Mouse (Mus musculus): Measurements from ENCODE around the gene Olfr155.
A peak's percentile ranks its signal among the peaks of the same experiment; 100 is the strongest.

The Olfr155 gene

DNA sequence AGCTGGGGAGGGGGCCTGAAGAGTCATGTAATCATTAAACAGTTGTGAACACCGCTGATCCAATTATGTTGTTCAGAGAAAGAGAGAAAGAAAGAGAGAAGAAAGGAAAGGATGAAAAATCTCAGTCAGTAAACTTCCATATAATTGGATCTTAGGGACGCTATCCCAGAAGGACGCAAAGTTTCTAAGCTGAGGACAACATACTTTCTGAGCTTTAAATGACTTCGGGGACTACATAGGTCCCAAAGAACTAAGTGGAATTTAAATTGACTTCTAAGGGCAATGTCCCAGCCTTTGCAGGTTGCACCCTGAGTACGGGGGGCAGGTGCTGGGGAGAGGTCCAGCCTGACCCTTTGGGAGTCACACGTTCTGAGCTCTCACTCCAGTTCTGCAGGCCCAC, at the start of gene Olfr155:
Gene Olfr155, plus strand, starts transcription at position 301 of the 400 bp plus-strand sequence.
- no peak for DNase-seq

DNA sequence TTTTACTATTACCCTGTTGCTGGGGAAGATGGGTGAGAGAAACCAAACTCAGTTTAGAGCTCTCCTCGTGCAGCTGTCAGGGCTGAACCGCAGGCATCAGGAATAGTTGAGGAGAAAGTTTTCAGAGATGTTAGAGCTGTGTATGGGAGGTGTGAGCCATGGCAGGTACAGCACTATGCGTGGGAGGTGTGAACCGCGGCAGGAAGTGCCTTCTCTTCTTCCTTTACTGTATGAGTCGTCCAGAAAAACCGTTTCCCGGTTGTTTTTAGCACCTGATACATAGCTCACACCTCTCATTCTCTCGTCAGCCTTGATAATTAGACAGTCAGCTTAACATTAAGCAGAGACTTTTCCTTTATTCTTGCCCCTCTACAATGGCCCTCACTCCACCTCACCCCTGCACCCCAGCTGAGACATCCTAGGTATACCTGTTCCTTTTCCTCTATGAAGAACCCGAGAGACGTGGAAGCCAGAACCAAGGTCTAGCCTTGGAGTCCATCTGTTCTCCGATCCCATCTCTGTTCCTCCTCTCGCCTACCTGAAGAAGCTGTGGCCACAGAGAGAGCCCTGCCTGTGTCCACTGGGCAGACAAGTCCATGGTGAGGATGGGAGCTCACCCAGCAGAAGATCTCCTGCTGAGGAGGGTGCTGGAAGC, 28.3 kb upstream of the Olfr155 start:
- DNase-seq, result no peak

DNA sequence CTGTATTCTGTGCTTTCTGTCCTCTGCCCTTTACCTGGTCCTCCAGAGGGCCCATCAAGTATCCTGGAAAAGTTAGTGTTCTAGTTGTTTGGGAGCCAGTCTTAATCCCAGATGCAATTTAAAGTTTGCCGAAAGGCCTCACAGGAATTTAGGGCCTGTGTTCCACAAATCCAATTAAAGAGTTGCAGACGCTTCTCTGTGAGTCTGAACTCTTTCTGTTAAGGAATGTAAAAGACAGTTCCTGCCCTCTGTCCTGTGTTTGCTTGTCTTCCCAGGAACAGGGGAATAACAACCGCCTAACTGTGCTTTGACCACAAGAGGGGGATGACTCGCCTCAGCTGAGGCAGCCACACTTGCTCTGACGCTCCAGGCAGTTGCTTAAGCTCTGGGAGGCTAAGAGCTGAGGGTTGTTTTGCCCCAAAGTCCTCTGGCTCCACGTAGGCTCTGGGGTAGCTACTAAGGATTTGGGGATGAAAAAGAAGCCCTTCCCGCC, 27.5 kb upstream of the Olfr155 start, which contains the start of gene Olfr156:
Gene Olfr156, minus strand, starts transcription at position 51 of the 493 bp plus-strand sequence.
- no peak for DNase-seq

DNA sequence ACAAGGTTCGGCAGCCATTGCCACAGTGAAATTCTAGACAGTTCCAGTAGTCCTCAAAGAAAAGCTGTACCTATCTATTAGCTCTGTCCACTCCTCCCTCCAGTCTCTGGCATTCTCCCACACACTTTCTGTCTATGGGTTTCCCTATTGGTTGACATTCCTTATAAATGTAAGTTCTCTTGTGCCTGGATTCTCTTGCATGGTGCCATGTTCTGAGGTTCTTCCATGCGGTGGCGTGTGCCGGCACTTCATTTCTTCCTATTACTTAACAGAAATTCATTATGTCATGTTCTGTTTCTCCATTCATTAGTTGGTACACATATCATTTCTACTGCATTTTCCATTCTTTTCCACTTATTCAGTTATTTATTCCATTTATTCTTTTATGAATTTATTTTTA, 22.6 kb upstream of the Olfr155 start:
- DNase-seq, result no peak

DNA sequence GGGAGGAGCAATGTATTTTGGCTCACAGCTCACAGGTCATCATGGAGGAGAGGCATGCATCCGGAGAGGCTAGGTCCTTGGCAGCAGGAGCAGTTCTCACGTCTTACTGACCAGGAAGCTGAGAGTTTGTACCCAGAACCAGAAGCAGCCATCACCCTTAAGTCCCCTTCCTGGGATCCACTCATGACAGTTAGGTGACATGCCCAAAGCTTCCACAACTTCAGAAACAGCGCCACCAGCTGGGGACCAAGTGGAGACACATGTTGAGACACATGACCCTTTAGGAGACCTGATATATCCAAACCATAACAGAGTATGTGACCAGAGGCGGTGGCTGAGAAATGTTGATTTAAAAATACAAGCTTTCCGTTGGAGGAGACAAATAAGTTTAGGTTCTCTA, 19.3 kb upstream of the Olfr155 start:
- no peak for DNase-seq

DNA sequence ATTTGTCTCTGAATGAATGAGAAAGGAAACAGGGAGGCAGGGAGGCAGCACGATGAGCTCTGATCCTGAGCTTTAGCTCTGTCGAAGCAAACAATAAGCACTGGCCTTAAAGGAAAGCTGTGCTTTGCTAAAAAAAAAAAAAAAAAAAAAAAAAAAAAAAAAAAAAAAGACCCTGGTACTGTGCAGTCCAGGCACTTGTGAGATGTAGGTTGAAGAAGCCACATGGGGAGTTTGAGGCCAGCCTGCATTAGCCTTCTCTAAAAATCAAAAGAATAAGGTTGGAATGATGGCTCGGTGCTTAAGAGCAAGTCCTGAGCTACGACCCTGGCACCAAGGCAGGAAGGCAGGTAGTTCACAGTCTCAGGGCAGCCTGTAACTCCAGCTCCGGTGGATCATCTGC, 17.6 kb upstream of the Olfr155 start:
- DNase-seq, result no peak

DNA sequence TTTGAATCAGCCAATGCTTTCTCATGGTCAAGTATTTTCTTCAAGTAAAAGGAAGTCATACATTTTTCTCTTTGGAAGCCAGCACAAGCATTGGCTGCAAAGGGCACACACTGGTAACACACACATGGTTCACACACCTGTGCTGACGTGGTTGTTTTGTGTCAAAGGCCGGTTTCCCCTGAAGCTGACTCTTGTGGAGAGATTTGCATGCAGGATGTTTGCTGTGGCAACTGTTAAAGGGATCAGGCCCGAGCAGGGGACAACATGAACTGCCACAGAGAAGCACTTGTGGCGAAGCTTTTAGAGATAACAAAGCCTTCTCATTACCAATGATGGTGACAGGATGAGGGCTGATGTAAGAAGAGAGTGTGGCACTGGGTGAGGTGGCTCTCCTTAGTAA, 16.6 kb upstream of the Olfr155 start:
- DNase-seq, result no peak

DNA sequence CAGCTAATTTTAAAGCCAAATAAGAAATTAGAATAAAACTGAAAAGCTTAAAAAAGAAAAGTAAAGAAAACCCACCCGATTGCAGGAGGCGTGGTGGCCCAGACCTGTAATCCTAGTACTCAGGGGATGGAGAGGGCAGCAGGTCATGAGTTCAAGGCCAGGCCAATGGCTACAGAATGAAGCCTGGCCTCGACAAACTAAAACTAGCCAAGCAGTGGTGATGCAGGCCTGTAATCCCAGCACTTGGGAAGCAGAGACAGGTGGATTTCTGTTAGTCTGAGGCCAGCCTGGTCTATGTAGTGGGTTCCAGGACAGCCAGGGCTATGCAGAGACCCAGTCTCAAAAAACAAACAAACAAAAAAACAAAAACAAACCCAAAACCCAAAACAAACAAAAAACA, 13.0 kb upstream of the Olfr155 start:
- no peak for DNase-seq

DNA sequence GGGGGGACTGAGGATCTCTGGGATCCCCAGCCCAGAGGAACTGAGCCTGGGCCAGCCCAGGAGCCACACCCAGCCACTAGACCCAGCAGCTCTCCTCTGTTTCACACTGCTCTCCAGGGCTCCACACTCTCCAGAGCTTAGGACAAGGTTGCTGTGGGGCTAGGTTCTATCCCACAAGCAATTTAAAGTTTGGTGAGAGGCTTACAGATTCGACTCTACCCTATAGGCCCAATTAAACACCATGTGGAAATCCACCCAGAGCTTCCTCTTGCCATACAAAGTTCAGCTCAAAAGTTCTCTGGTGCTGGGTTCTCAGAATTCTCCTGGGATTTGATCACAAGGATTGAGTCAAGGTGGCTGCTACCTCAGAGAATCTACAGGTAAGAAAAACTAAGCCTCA, 11.3 kb upstream of the Olfr155 start, which contains the start of gene Olfr157:
Gene Olfr157, minus strand, starts transcription at position 101 of the 400 bp plus-strand sequence.
- no peak for DNase-seq

DNA sequence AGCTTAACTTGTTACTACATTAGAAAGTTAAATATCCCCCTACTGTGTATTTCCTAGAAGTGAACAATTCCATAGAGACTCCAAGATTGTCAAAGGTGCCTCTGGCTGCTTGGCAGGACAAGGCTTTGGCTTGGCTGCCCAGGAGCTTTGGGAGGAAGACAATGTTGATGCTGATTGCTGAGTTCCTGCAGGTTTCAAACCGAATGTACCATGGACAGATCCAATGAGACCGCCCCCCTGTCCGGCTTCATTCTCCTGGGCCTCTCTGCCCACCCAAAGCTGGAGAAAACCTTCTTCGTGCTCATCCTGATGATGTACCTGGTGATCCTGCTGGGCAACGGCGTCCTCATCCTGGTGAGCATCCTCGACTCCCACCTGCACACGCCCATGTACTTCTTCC, 2.7 kb downstream of the Olfr155 start:
- no peak for DNase-seq

DNA sequence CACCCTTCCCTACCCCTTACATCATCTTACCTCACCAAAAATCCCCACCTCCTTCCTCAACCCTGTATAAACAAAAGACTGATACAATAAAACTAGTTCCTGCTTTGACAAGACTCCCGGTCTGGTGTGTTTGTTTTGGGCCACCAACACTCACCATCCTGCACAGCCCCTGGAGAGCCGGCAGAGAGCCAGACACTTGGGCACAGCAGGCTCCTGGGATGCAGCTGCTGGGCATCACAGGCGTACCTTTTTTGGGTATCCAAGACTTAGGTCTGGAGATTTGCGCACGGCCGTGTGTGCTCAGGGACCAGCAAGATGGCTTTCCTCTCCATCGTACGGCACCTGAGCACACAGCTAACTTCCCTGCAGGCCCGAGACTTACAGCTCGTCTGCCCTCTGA, 8.5 kb downstream of the Olfr155 start:
- DNase-seq, result no peak

DNA sequence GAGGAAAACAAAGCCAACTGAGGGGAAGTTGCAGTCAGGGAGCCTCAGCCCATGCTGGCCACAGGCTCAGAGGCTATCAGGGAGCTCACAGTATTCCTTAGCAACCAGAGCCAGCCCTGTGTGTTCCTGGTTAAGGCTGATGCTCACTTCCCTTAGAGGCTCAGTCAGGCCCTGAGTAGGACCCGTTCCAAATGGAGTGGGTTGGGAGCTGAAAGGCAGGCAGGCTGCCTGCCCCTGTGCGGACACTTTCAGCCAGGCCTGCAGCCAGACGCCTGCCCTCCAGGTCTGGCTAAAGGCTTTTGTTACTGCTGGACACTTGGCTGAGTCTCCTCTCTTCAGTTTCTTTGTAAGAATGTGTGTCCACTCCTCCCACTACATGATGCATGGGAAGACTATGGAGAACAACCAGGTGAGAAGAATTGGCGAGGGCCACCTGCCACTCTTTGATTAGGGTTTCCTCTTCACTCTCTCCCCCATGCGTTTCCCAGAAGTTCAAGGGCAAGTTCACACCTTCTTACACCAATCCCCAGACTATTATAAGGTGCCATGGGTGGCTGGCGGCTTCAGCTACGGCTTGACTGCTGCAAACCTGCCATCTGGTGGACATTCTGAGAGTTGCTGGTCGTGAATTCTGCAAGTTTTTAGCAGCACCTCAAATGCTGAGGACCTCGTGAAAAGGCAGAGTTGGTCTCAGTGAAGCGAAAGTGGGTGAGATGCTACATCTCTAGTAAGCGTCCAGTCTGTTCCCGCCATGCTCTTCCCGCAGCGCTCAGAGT, 9.6 kb downstream of the Olfr155 start:
- DNase-seq, result peak; percentile 56

DNA sequence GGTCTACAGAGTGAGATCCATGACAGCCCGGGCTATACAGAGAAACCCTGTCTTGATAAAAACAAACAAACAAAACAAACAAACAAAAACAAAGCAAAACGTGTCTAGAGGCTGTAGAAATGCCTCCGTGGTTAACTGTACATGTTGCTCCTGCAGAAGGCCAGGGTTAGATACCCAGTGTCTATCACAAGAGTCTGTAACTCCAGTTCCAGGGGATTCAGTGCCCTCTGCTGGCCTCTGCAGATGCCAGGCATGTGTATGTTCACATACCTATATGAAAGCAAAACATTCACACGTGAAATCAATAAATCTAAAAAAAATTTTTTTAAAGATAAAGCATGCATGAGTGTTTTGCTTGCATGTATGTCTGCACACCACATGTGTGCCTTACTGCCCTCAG, 11.9 kb downstream of the Olfr155 start:
- DNase-seq, result no peak

DNA sequence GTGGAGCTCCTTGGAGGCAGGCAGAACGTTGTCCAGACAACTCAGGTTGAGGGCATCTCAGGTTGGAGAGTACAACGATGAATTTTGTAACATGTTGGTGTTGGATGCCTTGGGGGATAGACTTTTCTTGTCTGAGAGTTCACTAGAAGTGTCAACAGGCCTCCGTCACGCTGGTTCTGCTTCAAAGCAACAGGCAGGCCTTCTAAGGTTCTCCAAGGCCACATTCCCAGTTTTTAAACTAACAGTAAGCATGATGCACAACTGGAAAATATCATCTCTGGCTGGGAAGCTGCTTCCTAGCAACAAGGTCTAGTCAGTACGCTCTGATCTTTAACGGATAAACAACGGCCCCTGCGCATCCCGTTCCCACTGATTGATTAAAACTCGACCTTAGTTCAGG, 18.5 kb downstream of the Olfr155 start:
- no peak for DNase-seq

DNA sequence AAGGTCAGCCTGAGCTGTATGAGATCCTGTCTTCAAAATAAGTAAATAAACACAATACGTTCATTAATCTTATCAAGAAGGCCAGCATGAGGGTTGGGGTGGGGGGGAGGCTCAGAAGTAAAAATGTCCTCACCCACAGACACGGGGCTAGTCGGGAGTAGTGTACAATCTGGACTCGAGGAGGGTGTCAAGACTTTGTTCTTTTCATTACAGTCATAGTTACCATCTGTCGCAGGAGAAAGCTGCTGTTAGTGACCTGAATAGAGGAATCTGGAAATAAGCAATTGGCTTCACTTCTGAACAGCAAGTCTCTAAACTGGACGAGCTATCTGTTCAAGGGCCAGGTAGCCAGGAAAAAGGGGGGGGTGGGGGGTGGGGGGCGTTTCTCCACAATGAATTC, 23.1 kb downstream of the Olfr155 start:
- no peak for DNase-seq

DNA sequence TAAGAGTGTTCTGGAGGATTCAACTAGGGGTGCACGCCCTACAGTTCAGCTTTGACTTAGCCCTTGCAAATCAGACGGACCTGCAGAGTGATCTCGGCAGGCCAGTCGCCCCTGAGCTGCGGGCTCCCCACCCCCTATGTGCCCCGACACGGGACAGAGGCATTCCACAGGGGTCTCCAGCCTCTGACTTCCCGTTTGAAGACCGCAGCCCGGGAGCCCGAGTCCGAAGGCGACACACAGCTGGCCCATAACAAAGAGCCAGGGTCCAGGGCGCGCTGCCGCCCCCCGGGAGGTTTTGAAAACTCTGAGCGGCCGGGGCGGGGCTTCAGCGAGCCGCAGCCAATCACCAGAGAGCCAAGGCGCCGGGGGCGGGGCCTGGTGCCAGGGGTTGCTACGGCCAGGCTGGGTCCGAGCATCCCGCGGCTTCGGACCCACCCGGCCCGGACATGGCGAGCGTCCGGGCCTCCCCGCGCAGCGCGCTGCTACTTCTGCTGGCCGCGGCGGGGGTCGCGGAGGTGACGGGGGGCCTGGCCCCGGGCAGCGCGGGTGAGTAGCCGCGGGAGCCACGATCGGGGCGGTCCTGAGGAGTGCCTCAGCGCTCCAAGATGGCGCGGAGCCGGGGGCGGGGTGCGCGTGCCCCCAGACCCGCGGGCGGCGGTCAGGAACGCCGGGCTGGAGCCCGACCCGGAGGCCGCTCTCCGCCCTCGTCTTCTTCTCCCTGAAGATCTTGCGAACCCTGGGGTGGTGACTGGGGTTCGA, 24.0 kb downstream of the Olfr155 start, which contains the start of gene Reck:
Gene Reck, plus strand, starts transcription at position 371 of the 759 bp plus-strand sequence.
- DNase-seq, result peak; percentile 84

DNA sequence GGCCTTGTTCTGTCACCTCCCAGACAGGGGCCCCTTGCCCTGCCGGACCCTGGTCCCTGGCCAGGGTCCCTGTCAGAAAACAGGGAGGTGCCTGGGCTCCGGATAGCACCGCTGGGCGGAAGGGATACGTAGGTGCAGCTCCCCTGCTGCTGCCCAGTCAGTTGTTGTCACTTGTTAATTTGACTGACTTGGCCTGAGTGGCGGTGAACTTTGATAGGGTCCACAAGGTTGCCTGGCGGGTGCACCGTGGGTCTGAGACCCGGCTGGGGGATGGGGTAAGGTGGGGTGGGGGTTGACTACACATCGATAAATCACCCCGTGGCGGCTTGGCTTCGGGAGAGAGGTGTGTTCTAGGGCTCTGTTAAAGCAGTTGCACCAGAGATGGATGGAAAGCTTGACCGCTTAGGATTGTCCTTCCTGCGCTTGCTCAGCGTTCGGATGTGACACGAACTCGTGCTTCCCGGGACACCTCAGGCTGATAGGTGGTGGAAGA, 24.6 kb downstream of the Olfr155 start:
- DNase-seq, result peak; percentile 4

DNA sequence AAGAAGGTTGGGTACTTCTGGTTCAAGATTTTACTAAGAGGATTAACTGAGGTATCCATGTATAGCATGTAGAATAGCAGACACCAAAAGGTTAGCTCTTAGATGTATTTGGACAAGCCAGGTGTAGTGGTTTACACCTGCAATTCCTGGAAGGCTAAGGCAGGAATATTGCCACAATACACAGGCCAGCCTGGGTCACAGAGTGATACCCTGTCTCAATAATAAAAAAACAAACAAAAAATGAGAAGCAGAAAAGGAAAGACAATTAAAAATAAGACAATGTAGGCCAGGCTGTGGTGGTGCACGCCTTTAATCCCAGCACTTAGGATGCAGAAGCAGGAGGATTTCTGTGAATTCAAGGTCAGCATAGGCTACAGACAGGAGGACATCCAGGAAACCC, 25.9 kb downstream of the Olfr155 start:
- no peak for DNase-seq

DNA sequence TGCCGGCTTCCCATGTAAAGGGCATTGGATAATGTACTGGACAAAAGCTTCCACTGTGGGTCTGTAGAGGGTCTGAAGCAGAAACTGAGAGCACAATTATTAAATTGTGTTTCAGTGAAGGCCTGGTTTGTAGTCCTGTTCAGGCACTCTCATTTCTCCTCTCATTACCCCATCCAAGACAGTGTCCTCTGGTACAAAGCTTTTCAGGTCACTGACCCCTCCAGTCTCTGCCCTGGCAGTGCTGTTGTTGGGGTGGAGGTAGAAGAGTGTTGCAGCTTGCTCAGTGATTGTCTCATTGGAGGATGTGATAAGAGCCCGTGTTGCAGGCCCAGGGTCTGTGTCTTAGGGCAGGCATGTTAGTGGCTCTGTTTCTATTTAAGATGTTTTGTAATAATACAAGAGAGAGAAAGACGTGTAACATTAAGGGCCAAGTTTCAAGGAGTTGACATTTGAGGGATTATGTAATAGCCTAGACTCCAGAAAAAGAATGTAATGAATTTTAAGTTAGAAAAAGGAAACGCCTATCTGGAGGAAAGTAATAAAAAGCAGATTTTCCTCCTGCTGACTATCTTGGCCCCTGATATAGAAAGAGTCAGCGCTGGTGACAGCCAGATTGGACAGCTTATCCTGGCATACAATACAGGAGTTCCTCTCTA, 26.9 kb downstream of the Olfr155 start:
- DNase-seq, result no peak

DNA sequence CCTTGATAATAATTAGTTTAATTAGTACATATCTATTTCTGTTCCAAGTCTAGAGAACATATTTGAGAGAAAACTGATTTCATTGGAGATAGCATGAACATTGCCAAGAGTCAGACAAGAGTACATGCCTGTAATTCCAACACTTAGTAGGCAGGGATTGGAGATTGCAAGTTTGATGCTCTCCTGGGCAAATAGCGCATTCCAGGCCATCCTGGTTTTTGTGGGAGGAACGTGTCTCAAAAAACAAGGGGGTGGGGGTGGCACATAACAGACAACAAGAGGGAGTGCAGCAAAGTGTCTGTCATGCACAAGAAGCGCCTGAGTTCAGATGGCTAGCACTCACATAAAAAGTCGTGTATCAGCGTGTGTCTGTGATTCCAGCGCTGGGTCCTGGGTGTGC, 28.2 kb downstream of the Olfr155 start:
- no peak for DNase-seq

DNA sequence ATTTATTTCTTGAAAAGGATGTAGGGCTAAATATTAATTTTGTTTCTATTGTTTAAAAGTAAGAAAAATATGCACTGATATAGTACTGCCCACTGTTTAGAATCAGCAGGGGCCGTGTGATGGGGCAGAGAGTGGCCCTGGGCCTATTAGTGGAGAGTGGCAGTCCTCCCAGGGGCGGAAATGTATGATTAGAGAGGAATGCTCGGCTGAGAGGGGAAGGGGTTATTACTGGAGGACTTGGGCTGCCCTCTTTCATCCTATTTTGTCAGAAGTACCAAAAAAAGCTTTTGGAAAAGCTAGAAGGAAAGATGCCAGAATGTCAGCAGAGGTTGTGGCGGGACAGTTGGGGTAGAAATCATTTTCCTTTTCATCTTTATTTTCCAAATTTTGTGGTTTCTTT, 32.8 kb downstream of the Olfr155 start:
- no peak for DNase-seq

DNA sequence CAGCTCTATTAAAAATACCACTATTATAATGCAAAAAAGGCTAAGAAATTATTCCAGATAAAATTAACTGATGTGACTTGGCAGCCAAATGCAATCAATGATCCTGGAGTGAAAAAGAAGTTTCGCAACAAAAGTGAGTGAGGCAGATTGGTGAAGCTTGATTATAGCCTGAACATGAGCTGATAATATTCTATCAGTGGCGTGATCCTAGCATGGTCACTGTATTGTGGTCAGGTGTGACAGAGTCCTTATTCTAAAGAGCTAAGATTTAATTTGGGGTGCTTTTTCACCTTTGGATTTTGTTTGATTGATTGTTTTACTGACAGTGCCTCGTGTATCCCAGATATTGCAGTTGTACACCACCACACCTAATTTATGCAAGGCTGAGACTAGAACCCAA, 39.9 kb downstream of the Olfr155 start:
- DNase-seq, result no peak

DNA sequence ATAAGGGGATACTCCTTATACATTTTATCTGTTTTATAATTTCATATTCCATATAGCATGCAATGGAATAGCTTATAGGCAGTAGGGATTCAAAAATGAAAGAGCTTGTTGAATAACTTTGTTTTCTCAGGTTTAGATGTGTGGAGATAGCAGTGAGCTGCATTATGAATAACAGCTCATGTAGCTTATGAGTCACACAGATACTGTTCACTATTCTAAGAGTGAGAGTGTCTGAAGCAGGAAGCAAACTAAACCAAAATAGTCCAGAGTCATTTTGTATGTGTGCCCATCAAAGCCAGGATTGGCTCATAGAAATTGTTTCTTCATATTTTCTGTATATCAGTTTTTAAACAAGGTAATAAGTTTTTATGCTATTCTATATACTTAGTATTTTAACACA, 45.8 kb downstream of the Olfr155 start:
- DNase-seq, result no peak

All from thymus, postnatal 25 days (tissue).